Mouse (Mus musculus) myocyte (in vitro differentiated cells): Measurements from ENCODE around the gene Cd2. TPM values are rescaled to one million over a fixed set of nuclear protein-coding genes. Genes with fewer than 3 reads are reported as not detected.

ENCODE experiments used
- H3K27me3 ChIP-seq: one replicate; pipeline ENCODE4 v1.6.1; 2011; ENCODE audit not compliant: control insufficient read depth, insufficient read depth, insufficient read length
- H3K36me3 ChIP-seq: one replicate; pipeline ENCODE4 v1.6.1; 2011; ENCODE audit not compliant: control insufficient read depth, insufficient read depth
- H3K4me2 ChIP-seq: one replicate; pipeline ENCODE4 v1.6.1; 2011; ENCODE audit warnings: low read depth, control low read depth
- H3K4me3 ChIP-seq: one replicate; pipeline ENCODE4 v1.5.1; 2011; ENCODE audit warnings: mild to moderate bottlenecking, control low read depth, moderate library complexity
- H3K79me2 ChIP-seq: one replicate; pipeline ENCODE4 v1.6.1; 2011; ENCODE audit not compliant: control insufficient read depth, insufficient read depth
- H3ac ChIP-seq: one replicate; pipeline ENCODE4 v1.6.1; 2011; ENCODE audit not compliant: control insufficient read depth, insufficient read length
- CEBPB ChIP-seq: IDR thresholded peaks from 2 replicates; pipeline ENCODE4 v1.6.1; 2011; ENCODE audit warnings: mild to moderate bottlenecking, moderate library complexity; ENCODE audit not compliant: poor library complexity, insufficient read depth, severe bottlenecking
- E2F4 ChIP-seq: IDR thresholded peaks from one replicate; pipeline ENCODE4 v1.6.1; 2011; ENCODE audit warnings: mild to moderate bottlenecking, control low read depth, moderate library complexity; ENCODE audit not compliant: insufficient read depth
- MAX ChIP-seq: IDR thresholded peaks from one replicate; pipeline ENCODE4 v1.6.1; 2011; ENCODE audit warnings: low read depth, mild to moderate bottlenecking, control low read depth
- MYOD1 ChIP-seq, 3 experiments: IDR thresholded peaks; one replicate each; pipeline ENCODE4 v1.6.1; 2011; ENCODE audit warnings: control low read depth in 2 of 3, low read depth in 2 of 3, mild to moderate bottlenecking in 2 of 3, moderate library complexity in 1 of 3; ENCODE audit not compliant: insufficient read length in 2 of 3, control insufficient read depth in 1 of 3
- MYOG ChIP-seq, 3 experiments: IDR thresholded peaks; one replicate each; pipeline ENCODE4 v1.6.1; 2011; ENCODE audit warnings: control low read depth in 2 of 3, low read depth in 2 of 3, mild to moderate bottlenecking in 2 of 3; ENCODE audit not compliant: insufficient read length in 2 of 3, control insufficient read depth in 1 of 3, insufficient read depth in 1 of 3
- POLR2A ChIP-seq: IDR thresholded peaks from one replicate; pipeline ENCODE4 v1.6.1; 2011; ENCODE audit warnings: low read depth, mild to moderate bottlenecking, control low read depth, moderate library complexity; ENCODE audit not compliant: insufficient read length
- POLR2AphosphoS2 ChIP-seq: IDR thresholded peaks from one replicate; pipeline ENCODE4 v1.6.1; 2011; ENCODE audit warnings: low read depth, control low read depth; ENCODE audit not compliant: insufficient read length
- REST ChIP-seq: IDR thresholded peaks from one replicate; pipeline ENCODE4 v1.6.1; 2011; ENCODE audit warnings: mild to moderate bottlenecking, control low read depth, moderate library complexity; ENCODE audit not compliant: insufficient read depth, insufficient read length
- SRF ChIP-seq: IDR thresholded peaks from one replicate; pipeline ENCODE4 v1.6.1; 2011; ENCODE audit warnings: low read depth; ENCODE audit not compliant: control insufficient read depth, insufficient read length
- TCF12 ChIP-seq: IDR thresholded peaks from one replicate; pipeline ENCODE4 v1.6.1; 2011; ENCODE audit warnings: mild to moderate bottlenecking, control low read depth; ENCODE audit not compliant: poor library complexity, insufficient read depth, severe bottlenecking
- TCF3 ChIP-seq: IDR thresholded peaks from one replicate; pipeline ENCODE4 v1.6.1; 2011; ENCODE audit warnings: low read depth, control low read depth; ENCODE audit not compliant: insufficient read length
- USF1 ChIP-seq: IDR thresholded peaks from one replicate; pipeline ENCODE4 v1.6.1; 2011; ENCODE audit warnings: low read depth, mild to moderate bottlenecking, control low read depth, moderate library complexity
- polyA plus RNA-seq: library from polyadenylated mRNA; unstranded; fragments of >200 nt; fragmentation: generic; extraction: Trizol; gene quantifications from one replicate; pipeline ENCODE4 v1.2.1, GENCODE M21; 2012; ENCODE audit warnings: missing spikeins

Cd2 gene
- polyA plus RNA-seq: not detected

- H3K4me2 ChIP-seq: no peak within 1 kb of the TSS
- TF ChIP-seq CEBPB (no peak), TCF3 (no peak), MYOG (IDR thresholded peaks at IDR 0.05; ENCODE audit: control insufficient read depth in 1 of 3, insufficient read depth in 1 of 3, insufficient read length in 2 of 3, low read depth in 2 of 3) (no peak), REST (no peak), POLR2AphosphoS2 (no peak), MAX (no peak), POLR2A (no peak), USF1 (no peak), E2F4 (no peak), MYOD1 (IDR thresholded peaks at IDR 0.05; ENCODE audit: control insufficient read depth in 1 of 3, insufficient read length in 2 of 3, low read depth in 2 of 3) (no peak), SRF (no peak)
- no peak within 1 kb of the TSS for H3ac ChIP-seq
- peaks cover 4% of the 10 kb centered on the region for H3K27me3 ChIP-seq
- no peak within 1 kb of the TSS for H3K4me3 ChIP-seq
- H3K79me2 ChIP-seq: no peaks in the 10 kb centered on the region
- no peaks in the 10 kb centered on the region for H3K36me3 ChIP-seq
Observed at GRCm38 (mm10) chr3:101287911-101288311, at the start of gene Cd2. Gene Cd2 (minus strand): TSS chr3:101287939.

- Histone ChIP-seq H3K79me2 (no peaks in the 10 kb centered on the region), H3K4me2 (no peak overlapping the region), H3ac (no peak overlapping the region), H3K36me3 (no peaks in the 10 kb centered on the region), H3K4me3 (no peak overlapping the region), H3K27me3 (no peaks in the 10 kb centered on the region)
- no peak for TF ChIP-seq TCF12
- TF ChIP-seq MAX: no peak
- no peak for TF ChIP-seq TCF3
- no peak for TF ChIP-seq SRF
- TF ChIP-seq USF1: no peak
- no peak for TF ChIP-seq REST
- TF ChIP-seq POLR2AphosphoS2: no peak
- TF ChIP-seq MYOD1 (IDR thresholded peaks at IDR 0.05; ENCODE audit: control insufficient read depth in 1 of 3, insufficient read length in 2 of 3, low read depth in 2 of 3): no peak
- TF ChIP-seq CEBPB: no peak
- no peak for TF ChIP-seq POLR2A
- no peak for TF ChIP-seq MYOG (IDR thresholded peaks at IDR 0.05; ENCODE audit: control insufficient read depth in 1 of 3, insufficient read depth in 1 of 3, insufficient read length in 2 of 3, low read depth in 2 of 3)
- TF ChIP-seq E2F4: no peak
Observed at GRCm38 (mm10) chr3:101328617-101329016, 40.9 kb upstream of the Cd2 start.

DNA sequence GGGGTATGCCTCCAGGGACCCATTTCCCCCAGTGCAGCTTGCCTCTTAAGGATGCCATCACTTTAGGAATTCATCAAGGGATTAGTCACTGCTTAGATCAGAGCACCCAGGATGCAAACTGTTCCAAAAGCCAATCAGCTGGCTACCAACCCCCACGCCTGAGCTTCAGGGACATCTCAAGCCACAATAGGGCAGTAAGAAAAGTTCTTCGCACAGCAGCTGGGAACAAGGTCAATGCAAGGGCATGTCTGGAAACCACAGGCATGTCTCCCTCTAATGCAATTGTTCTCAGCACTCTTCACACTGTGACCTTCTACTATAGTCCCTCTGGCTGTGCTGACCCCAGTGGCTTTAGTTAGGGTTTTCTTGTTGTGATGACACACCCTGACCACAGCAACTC, 39.5 kb upstream of the Cd2 start:
- TF ChIP-seq SRF (peak; percentile 44), TCF12 (peak; percentile 46), MYOG (IDR thresholded peaks at IDR 0.05; ENCODE audit: control insufficient read depth in 1 of 3, insufficient read depth in 1 of 3, insufficient read length in 2 of 3, low read depth in 2 of 3) (peak in 2 of 3 experiments; percentile 21 to 81), E2F4 (no peak), USF1 (no peak), MYOD1 (IDR thresholded peaks at IDR 0.05; ENCODE audit: control insufficient read depth in 1 of 3, insufficient read length in 2 of 3, low read depth in 2 of 3) (peak in 2 of 3 experiments; percentile 84 to 86), POLR2AphosphoS2 (no peak), MAX (no peak), REST (no peak), CEBPB (peak; percentile 77), POLR2A (no peak), TCF3 (peak; percentile 37)
- Histone ChIP-seq H3K27me3 (no peaks in the 10 kb centered on the region), H3K36me3 (no peaks in the 10 kb centered on the region), H3K79me2 (no peaks in the 10 kb centered on the region), H3K4me3 (no peak overlapping the region), H3K4me2 (no peak overlapping the region), H3ac (no peak overlapping the region)

DNA sequence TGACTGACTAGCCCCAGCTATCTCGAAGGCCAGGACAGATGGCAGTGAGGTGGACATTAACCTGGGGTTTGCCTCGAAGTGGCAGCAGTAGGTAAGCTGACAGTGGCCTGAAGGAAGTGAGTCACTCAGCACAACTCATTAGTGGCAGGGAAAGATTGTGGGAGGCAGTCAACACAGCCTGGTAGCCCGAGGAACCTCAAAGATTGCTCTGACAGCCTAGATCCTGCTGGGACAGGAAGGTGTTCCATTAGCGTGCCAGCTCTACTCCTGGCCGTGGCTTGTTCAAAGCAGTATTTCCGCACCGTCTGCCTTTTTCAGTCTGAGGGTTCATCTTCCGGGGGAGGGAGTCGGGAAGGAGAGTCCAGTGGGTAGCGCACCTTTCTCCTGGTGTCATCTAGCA, 34.7 kb upstream of the Cd2 start:
- no peak overlapping the region for H3K4me3 ChIP-seq
- TF ChIP-seq CEBPB (no peak), TCF3 (no peak), MYOD1 (IDR thresholded peaks at IDR 0.05; ENCODE audit: control insufficient read depth in 1 of 3, insufficient read length in 2 of 3, low read depth in 2 of 3) (no peak), MYOG (IDR thresholded peaks at IDR 0.05; ENCODE audit: control insufficient read depth in 1 of 3, insufficient read depth in 1 of 3, insufficient read length in 2 of 3, low read depth in 2 of 3) (no peak), MAX (no peak), POLR2A (no peak), TCF12 (no peak), SRF (no peak), REST (no peak), POLR2AphosphoS2 (no peak), USF1 (no peak), E2F4 (no peak)
- H3K36me3 ChIP-seq: no peaks in the 10 kb centered on the region
- H3K27me3 ChIP-seq: no peaks in the 10 kb centered on the region
- H3K79me2 ChIP-seq: no peaks in the 10 kb centered on the region
- no peak overlapping the region for H3K4me2 ChIP-seq
- no peak overlapping the region for H3ac ChIP-seq

DNA sequence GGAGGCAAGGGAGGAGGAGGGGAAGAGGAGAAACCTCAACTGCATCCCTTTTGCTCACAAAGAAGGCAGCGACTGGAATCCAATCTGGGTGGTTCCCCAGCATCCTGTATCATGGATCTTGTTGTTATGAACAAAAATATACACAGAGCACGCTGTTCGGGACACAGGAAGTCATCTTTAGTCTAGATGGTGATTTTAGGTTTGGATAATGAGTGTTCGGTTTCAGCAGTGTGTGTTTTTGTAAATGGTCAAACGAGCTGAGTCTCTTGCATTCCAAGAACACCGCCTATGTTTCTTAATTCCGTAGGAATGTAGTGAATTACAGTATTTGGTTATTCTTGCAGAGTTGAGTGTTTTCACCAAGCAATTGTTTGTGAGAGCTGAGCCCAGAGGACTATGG, 33.1 kb upstream of the Cd2 start:
- TF ChIP-seq MYOD1 (IDR thresholded peaks at IDR 0.05; ENCODE audit: control insufficient read depth in 1 of 3, insufficient read length in 2 of 3, low read depth in 2 of 3) (no peak), SRF (no peak), CEBPB (no peak), POLR2AphosphoS2 (no peak), USF1 (no peak), TCF12 (no peak), POLR2A (no peak), E2F4 (no peak), TCF3 (no peak), MYOG (IDR thresholded peaks at IDR 0.05; ENCODE audit: control insufficient read depth in 1 of 3, insufficient read depth in 1 of 3, insufficient read length in 2 of 3, low read depth in 2 of 3) (no peak), MAX (no peak), REST (no peak)
- no peak overlapping the region for H3ac ChIP-seq

More for the DNA sequence above, 33.1 kb upstream of the Cd2 start:
- no peaks in the 10 kb centered on the region for H3K79me2 ChIP-seq
- H3K27me3 ChIP-seq: no peaks in the 10 kb centered on the region
- H3K4me2 ChIP-seq: peak overlapping the region; percentile 14
- no peak overlapping the region for H3K4me3 ChIP-seq
- H3K36me3 ChIP-seq: no peaks in the 10 kb centered on the region
